Mouse (Mus musculus) retina, embryonic 14.5 days (tissue): ENCODE measurements around the gene Lrrc25.
"Not testable (repeated sequence)": the region's sequence is repeated elsewhere in the genome, so short reads cannot be mapped to it uniquely, and the experiment has no call there.

Source experiments
- DNase-seq: peaks from one replicate; pipeline ENCODE4 v3.0.0-alpha.2; 2015; ENCODE audit warnings: low spot score

The Lrrc25 gene

DNA sequence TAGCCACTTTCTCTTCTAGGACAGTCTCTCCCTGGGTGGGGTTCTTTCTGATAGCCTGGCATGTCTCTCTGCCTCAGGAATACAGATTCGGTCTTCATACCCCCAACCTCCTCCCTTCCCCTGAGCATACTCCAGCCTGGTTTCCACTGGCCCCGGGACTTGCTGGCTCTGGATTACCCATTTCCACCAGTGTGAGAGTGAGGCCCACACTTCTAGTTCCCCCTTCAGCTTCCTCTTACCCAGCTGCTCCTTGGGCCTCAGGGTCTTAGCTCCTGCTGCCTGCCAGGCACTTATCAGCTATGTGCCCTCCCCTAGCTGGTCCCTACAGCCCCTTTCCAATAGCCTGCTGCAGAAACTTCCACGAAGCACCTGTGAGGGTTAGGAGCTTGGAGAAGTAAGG, at the start of gene Lrrc25:
Gene Lrrc25 (plus strand): TSS at position 262 of the 400 bp plus-strand sequence.
- no peak for DNase-seq

DNA sequence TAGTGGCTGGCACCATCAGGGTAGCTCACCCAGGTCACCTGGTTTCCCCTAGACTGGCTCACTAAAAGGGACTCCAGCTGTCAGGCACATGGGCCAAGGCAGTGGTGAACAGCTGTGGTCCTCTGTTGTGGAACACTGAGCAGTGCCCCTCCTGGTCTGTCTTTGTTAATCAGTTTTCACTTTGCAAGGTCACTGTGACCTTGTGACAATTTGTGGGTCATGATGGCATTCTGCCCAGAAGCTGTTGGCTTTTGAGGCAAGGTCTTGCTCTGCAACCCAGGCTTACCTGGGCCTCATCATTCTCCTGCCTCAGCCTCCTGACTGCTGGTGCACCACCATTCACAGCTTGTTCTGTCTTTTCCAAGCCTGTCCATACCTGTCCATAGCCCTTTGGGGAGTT, 45.6 kb upstream of the Lrrc25 start:
- no peak for DNase-seq

DNA sequence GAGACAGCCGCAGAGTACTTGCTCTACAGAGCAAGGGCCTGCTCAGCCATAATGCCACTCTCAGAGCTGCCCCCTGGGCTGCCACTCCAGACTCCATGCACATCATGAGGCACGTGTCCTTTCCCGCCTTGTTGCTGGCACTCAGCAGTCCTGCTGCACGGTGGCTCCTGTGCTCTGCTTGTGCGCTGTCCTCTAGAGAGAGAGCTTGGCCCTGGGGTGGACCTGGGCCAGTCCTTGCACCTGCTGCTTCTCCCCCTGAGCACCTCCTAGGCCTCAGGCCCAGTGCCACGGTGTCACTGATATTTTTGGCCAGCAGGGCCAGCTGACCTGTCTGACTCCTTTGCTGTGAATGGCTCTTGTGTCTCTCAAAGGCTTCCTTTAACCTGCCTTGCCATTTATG, 45.0 kb upstream of the Lrrc25 start:
- DNase-seq: no peak

DNA sequence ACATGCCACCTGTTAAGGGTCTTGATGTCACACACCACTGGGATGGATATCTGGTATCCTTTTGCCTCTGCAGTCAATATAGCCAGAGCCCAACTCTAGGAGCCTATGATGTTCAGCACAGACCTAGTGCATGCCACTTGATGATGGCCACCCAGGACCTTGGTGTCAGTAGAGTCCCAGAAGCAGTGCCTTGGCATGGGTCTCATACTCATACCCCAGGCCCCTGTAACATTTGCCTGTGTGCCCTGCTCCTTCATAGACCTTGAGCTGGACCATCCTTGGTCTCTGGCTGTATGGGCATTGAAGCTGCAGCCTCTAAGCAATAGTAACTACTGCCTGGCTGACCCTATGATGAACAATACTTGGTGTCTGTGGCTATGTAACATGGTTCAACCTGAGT, 41.7 kb upstream of the Lrrc25 start:
- DNase-seq: no peak

- DNase-seq: no peak
Observed at GRCm38 (mm10) chr8:70574915-70575314, 41.0 kb upstream of the Lrrc25 start.

DNA sequence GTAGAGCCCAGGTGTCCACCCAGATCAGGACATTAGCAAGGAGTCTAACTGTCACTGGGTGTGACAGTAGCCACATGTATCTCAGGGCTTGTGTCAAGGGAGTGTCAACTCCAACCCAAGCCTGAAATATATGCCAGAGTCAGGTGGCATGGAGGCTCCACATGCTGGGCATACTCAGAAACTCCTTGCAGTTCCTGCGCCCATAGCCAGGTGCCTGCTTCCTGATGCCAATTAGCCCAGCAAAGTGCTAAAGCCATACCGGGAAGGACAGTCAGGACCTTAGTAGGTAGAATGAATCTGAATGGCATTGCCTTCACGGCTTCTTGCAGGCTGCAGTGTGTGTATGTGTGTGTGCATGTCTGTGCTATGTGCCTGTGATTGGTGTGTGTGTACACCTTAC, 38.7 kb upstream of the Lrrc25 start:
- DNase-seq: no peak

- no peak for DNase-seq
Observed at GRCm38 (mm10) chr8:70583476-70584387, 32.2 kb upstream of the Lrrc25 start.

DNA sequence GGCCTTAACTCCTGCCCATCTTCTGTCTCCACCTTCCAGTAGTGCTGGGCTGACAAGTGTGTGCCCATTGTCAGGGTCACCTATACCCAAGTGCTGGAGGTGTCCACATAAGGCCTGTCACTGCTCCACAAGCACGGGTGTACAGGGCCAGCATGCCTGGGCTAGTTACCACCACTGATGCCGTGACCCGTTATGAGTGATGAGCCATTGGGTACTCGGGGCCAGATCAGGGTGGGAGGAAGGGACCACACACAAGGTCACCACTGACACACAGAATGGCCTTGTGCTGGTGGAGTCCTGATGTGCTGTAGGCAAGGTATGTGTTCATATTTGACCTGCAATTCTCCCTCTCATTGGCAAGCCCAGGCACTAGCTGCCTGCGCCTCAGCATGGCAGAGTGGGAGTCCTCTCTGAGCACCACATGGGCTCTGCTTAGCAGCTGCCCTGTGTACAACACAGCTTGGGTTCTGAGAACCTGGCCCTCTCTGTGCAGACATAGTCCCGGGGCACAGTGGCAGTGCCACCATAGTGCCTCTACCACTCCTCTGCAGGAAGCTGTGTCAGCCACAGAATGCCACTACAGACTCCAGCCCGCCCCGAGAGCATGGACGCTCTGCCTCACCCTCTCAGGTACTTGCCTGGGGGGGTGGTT, 31.2 kb upstream of the Lrrc25 start:
- DNase-seq: no peak

DNA sequence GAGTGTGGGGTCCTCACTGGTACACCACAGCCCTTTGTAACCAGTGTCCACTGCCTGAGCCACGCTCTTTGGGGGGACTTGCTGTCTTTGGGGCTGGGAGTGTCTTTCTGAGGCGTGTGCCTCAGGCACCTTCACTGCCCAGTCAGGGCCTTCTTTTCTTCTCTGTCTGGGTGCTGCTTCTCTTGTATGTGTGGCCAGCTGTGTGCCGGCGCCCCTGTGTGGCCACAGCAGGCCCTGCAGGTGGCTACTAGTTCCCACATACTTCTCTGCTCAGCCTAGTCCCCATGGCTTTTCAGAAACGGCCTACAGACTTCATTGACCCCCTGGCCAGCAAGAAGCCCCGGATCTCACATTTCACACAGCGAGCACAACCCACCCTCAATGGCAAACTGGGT, 30.7 kb upstream of the Lrrc25 start:
- peak; percentile 72 for DNase-seq

DNA sequence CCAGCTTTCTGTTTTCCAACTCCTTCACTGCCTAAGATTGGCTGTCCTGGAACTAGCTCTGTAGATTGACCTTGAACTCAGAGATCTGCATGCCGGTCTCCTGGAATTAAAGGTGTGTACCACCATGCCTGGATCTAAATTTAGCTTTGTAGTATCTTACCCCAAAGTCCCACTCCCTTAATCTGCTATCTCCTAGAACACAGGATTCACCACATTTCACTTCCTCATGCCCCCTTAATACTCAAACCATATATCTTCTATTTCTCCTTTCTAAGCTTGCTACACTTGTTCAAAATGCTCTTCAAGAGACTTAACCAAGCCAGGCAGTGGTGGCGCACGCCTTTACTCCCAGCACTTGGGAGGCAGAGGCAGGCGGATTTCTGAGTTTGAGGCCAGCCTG, 28.0 kb upstream of the Lrrc25 start:
- not testable (repeated sequence) for DNase-seq

GRCm38 (mm10) chr8:70591569-70591968, 24.4 kb upstream of the Lrrc25 start:
- no peak for DNase-seq

DNA sequence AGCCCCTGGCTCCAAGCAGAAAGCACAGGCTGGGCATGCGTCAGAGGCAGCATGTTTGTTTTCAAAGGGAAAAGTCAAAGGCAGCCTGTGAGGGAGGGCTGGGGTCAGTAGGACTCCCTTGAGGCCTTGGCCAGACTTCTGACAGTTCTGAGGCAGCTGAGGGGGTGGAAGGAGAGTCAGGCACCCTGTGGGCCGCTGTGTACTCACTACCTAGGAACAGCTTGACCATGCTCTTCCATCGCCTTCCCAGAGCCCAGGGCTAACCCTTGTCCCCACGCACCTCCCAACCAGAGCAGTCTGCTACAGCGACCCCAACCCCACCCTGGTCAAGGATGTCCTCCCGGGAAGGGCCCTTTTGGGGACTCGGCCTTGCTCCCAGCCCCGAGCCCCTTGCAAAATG, 22.8 kb upstream of the Lrrc25 start:
- no peak for DNase-seq

GRCm38 (mm10) chr8:70593961-70594609, 21.9 kb upstream of the Lrrc25 start, which contains the start of gene Isyna1:
Gene Isyna1, plus strand, starts transcription at chr8:70594373.
- peak; percentile 89 for DNase-seq

DNA sequence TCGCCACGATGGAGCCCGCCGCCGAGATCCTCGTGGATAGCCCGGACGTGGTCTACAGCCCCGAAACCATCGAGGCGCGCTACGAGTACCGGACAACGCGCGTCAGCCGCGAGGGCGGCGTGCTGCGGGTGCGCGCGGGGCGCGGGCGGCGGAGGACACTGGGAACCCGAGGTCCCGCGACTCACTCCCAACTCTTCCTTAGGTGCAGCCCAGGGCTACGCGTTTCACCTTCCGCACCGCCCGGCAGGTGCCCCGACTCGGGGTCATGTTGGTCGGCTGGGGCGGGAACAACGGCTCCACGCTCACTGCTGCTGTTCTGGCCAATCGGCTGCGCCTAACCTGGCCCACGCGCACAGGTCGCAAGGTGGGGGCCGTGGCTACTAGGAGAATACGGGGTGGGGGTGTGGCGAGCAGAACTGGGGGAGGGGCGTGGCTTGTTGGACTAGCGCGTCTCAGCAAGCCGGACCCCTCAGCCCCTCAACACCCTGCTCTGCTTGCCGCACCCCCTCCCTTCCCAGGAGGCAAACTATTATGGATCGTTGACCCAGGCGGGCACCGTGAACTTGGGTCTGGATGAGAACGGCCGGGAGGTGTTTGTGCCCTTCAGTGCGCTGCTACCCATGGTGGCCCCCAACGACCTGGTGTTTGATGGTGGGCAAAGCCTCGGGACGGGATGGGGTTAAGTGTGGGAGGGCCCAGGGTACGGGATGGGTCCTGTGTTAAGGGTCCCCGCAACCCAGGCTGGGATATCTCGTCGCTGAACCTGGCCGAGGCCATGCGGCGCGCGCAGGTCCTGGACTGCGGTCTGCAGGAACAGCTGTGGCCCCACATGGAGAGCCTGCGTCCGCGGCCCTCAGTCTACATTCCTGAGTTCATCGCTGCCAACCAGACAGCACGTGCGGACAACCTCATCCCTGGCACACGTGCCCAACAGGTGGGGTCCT, 21.1 kb upstream of the Lrrc25 start:
- peak; percentile 47 for DNase-seq

GRCm38 (mm10) chr8:70595811-70596210, 20.1 kb upstream of the Lrrc25 start:
- DNase-seq: no peak

GRCm38 (mm10) chr8:70596216-70596615, 19.7 kb upstream of the Lrrc25 start:
- no peak for DNase-seq

DNA sequence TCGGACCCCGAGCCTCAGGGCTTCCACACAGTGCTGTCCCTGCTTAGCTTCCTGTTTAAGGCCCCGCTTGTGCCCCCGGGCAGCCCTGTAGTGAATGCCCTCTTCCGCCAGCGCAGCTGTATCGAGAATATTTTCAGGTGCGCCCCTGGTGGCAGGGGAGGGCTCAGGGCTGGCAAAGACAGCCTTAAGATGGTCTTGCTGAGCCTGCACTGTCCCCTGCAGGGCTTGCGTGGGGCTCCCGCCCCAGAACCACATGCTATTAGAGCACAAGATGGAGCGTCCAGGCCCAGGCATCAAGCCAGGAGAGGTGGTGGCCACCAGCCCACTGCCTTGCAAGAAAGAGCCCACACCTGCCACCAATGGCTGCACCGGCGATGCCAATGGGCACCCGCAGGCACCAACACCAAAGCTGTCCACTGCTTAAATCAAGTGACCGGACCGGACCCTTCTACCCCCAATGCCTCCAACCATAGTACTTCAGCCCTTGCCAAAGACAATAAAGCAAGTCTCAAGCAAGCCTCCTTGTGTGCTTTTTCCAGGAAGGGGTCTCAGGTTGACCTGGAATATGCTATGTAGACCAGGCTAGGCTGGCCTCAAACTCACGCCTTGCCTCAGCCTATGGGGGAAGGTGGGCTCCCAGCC, 19.1 kb upstream of the Lrrc25 start:
- DNase-seq: no peak

DNA sequence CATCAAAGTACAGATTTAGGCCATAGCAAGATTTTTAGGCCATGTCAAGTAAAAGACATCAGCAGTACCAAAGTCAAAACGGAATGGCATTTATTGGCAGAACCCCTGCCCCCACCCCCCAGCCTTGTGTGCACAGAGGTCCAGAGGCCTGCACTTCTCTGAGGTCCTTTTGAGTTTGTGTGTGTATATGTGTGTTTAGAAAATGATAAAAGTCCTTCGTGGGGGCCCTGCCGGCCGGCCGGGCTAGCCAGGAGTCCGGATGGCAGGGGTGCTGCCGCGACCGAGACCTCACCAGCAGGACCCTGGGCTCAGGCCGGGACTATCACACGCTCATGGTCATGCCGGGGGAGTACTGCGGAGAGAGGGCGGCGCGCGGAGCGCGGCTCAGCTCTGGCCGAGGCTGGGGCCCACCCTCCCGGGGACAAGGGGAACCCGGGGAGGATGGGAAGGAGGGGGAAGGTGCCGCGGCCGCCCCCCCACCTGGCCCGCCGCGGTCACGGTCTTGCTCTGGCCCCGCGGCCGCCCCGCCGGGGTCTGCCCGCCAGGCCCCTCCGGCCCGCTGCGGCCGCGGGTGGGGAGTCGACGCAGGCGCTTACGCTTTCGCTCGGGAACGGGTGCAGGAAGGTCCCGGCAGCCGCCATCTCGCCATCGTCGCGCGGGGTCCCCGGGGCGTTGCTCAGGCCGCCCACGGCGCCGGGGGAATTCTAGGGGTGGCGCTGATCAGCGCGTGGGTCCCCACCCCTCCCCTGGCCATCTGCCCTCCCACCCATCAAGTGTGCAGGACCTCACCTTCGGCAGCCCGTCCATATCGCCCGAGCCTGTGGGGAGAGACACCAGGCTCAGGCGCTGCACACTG, 18.3 kb upstream of the Lrrc25 start:
- DNase-seq: no peak

DNA sequence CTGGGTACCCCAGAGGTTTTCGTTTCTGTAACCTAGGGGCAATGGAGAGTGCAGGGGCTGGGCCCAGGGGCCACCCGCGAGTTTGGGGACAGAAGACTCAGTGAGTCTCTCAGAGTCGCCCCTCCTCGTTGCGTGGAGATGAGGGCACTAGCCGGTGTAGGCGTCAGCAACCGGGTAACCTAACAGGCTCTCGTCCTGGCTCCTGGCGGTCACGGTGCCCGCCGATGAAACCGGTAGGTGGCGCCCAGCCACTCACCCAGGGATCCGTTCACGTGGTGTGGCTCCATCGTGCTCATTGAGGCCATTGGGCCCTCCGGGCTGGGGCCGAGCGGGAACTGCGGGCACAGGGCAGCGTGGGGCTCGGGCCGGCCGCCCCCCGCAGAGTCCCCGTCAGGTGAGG, 17.7 kb upstream of the Lrrc25 start:
- peak; percentile 87 for DNase-seq

DNA sequence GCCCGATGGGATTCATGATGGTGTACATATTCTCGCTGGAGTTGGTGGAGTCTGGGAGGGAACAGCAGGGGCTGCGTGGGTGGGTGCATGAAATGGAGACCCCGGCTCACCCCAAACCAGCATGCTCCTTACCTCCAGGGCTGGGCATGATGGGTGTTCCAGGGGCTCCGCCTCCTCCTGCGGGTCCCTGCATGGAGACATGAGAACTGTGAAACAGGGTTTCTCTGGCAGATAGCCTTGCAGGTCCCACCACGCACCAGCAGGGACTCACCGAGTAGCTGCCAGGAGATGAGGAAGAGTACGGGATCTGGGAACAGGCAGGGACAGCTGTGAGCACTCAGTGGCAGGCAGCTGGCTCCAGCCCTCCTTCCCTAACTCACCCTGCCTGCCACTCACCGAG, 17.2 kb upstream of the Lrrc25 start:
- DNase-seq: peak; percentile 66
